8 mouse cellular contexts compared by ENCODE assay signal in genomic region chr3:89226900-89227299, GRCm38 (mm10). TPM values are rescaled to one million over a fixed set of nuclear protein-coding genes. Genes with fewer than 3 reads are reported as not detected.
A peak's percentile ranks its signal among the peaks of the same experiment; 100 is the strongest.
DNase-seq lines count a peak whose midpoint lies in the region; ATAC-seq and TF ChIP-seq lines count a peak whose summit lies in the region.

Gene Mtx1, minus strand, starts transcription at chr3:89227088.

- no peak for TF ChIP-seq CTCF in G1E (IDR thresholded peaks at IDR 0.05; ENCODE audit: low read depth, low read length)
- no peak for TF ChIP-seq CTCF in liver, embryonic 14.5 days (IDR thresholded peaks at IDR 0.05; ENCODE audit: low read depth)

- WGBS in forebrain, embryonic 15.5 days, result under 1% methylated on average over 21 of the region's 21 CpGs
- 2% methylated on average over 20 of the region's 21 CpGs for WGBS in hindbrain, embryonic 13.5 days
- WGBS in liver, embryonic 14.5 days (ENCODE audit: insufficient replicate concordance), result 15% methylated on average over 20 of the region's 21 CpGs

- peak within 1 kb of the TSS; percentile 76 for H3K4me2 ChIP-seq in forebrain, embryonic 15.5 days (replicated peaks)
- H3K4me2 ChIP-seq in hindbrain, embryonic 13.5 days, result peak within 1 kb of the TSS; percentile 68
- H3K4me2 ChIP-seq in liver, embryonic 14.5 days (ENCODE audit: low read depth), result peak within 1 kb of the TSS; percentile 62

- peaks cover 30% of the 10 kb centered on the region for H3K4me1 ChIP-seq in G1E (ENCODE audit: insufficient read depth, low read depth, low read length)
- H3K4me1 ChIP-seq in forebrain, embryonic 15.5 days, result peaks cover 61% of the 10 kb centered on the region
- H3K4me1 ChIP-seq in hindbrain, embryonic 13.5 days (replicated peaks), result peaks cover 62% of the 10 kb centered on the region
- peaks cover 0 to 5% of the 10 kb centered on the region in 2 experiments; a peak in 1 of 4 replicates for H3K4me1 ChIP-seq in liver, embryonic 14.5 days (replicated peaks; ENCODE audit: control insufficient read depth in 2 of 2, insufficient read depth in 2 of 2, low read length in 1 of 2)

- peak within 1 kb of the TSS; percentile 65; the same call in 1 of the 2 replicates for H3K4me3 ChIP-seq in G1E (ENCODE audit: low read depth, low read length)
- H3K4me3 ChIP-seq in forebrain, embryonic 15.5 days, result peak within 1 kb of the TSS; percentile 50
- peak within 1 kb of the TSS; percentile 49 for H3K4me3 ChIP-seq in hindbrain, embryonic 13.5 days
- peak within 1 kb of the TSS in 1 of 2 experiments; percentile 43; a peak in 3 of 4 replicates for H3K4me3 ChIP-seq in liver, embryonic 14.5 days (ENCODE audit: insufficient read depth in 1 of 2, low read depth in 2 of 2, low read length in 2 of 2)

- no peaks in the 10 kb centered on the region for H3K9me3 ChIP-seq in G1E (replicated peaks)
- H3K9me3 ChIP-seq in forebrain, embryonic 15.5 days, result no peaks in the 10 kb centered on the region
- no peaks in the 10 kb centered on the region for H3K9me3 ChIP-seq in hindbrain, embryonic 13.5 days
- H3K9me3 ChIP-seq in liver, embryonic 14.5 days (ENCODE audit: control insufficient read depth, low read length), result no peaks in the 10 kb centered on the region

- no peak for DNase-seq in heart, adult 18-20 months
- no peak for DNase-seq in heart, adult 11 months
- no peak for DNase-seq in G1E (ENCODE audit: low spot score)
- no peak for DNase-seq in liver, embryonic 14.5 days (ENCODE audit: low read depth in 3 of 3, low spot score in 3 of 3)
- no peak for DNase-seq in right cerebral cortex, adult 2 months (ENCODE audit: low spot score in 2 of 2)
- DNase-seq in right cerebral cortex, postnatal 14 days, result no peak

- no peak for ATAC-seq in G1E (ENCODE audit: extremely low read depth, insufficient number of reproducible peaks, low FRiP score, poor library complexity, severe bottlenecking)
- ATAC-seq in forebrain, embryonic 15.5 days (replicated peaks), result no peak; the same call in 1 of the 2 replicates
- ATAC-seq in hindbrain, embryonic 13.5 days (ENCODE audit: low FRiP score), result peak; percentile 0
- ATAC-seq in liver, embryonic 14.5 days (ENCODE audit: insufficient read depth), result peak; percentile 4; the same call in 1 of the 2 replicates

- TF ChIP-seq EP300 in liver, embryonic 14.5 days (IDR thresholded peaks at IDR 0.05; ENCODE audit: low read depth), result no peak

- no peaks in the 10 kb centered on the region for H3K36me3 ChIP-seq in G1E (replicated peaks)
- no peaks in the 10 kb centered on the region for H3K36me3 ChIP-seq in forebrain, embryonic 15.5 days
- peaks cover 7% of the 10 kb centered on the region for H3K36me3 ChIP-seq in hindbrain, embryonic 13.5 days
- H3K36me3 ChIP-seq in liver, embryonic 14.5 days (replicated peaks; ENCODE audit: control insufficient read depth, insufficient read depth, low read depth), result no peaks in the 10 kb centered on the region

- H3K27ac ChIP-seq in forebrain, embryonic 15.5 days (replicated peaks), result peak within 1 kb of the TSS; percentile 90
- H3K27ac ChIP-seq in hindbrain, embryonic 13.5 days, result peak within 1 kb of the TSS; percentile 92
- no peak within 1 kb of the TSS for H3K27ac ChIP-seq in liver, embryonic 14.5 days

- peaks cover 85% of the 10 kb centered on the region for H3K27me3 ChIP-seq in G1E (ENCODE audit: insufficient read depth, low read length)
- H3K27me3 ChIP-seq in forebrain, embryonic 15.5 days, result no peaks in the 10 kb centered on the region
- 0 out of 2 replicates have a peak, but pooled peaks cover 8% of the 10 kb centered on the region for H3K27me3 ChIP-seq in hindbrain, embryonic 13.5 days
- peaks cover 38% of the 10 kb centered on the region for H3K27me3 ChIP-seq in liver, embryonic 14.5 days (ENCODE audit: control insufficient read depth, insufficient read depth, low read length)

- peak within 1 kb of the TSS; percentile 54 for H3K9ac ChIP-seq in forebrain, embryonic 15.5 days (replicated peaks)
- peak within 1 kb of the TSS; percentile 78 for H3K9ac ChIP-seq in hindbrain, embryonic 13.5 days
- no peak within 1 kb of the TSS for H3K9ac ChIP-seq in liver, embryonic 14.5 days (replicated peaks)

RNA-seq across cellular contexts. Expression of gene Mtx1, which starts in this region (rescaled TPM):
- 10 to 100 TPM; 60.3 to 61.5 TPM for total RNA-seq in heart, adult 18-20 months (2021)
- total RNA-seq in G1E (2014; fragmentation: Nextera tagmentation), result 42.6 and 54.5 TPM in 2 replicates
- 82.5 and 100 TPM in 2 replicates for total RNA-seq in G1E (2017)
- 311 and 404 TPM in 2 replicates for polyA plus RNA-seq in G1E (2012)
- 172 and 175 TPM in 2 replicates for polyA plus RNA-seq in forebrain, embryonic 15.5 days (2015; fragmentation: Nextera tagmentation; extraction: Ambion mirVana)
- polyA plus RNA-seq in hindbrain, embryonic 13.5 days (2015; fragmentation: Nextera tagmentation; extraction: Ambion mirVana), result 161 and 166 TPM in 2 replicates
- 71.7 and 83.2 TPM in 2 replicates for polyA plus RNA-seq in liver, embryonic 14.5 days (2012; rRNA removed)
- 101 TPM in 2 replicates for polyA plus RNA-seq in liver, embryonic 14.5 days (2014; fragmentation: Nextera tagmentation; extraction: Ambion mirVana)

Comparison
In these comparisons a context has a peak if more than half of its experiments do, and no peak if none do; other contexts are left out.
1. ATAC-seq: peak in hindbrain, embryonic 13.5 days (single experiment) and liver, embryonic 14.5 days (single experiment); none in G1E (single experiment) and forebrain, embryonic 15.5 days (single experiment).
2. Peak in every context shown above with its lines, with median percentiles within 50 percentile points of each other: H3K4me2 ChIP-seq.